Mouse (Mus musculus) hindbrain, embryonic 12.5 days (tissue): ENCODE results near the gene Vsig1. TPM values are rescaled to one million over a fixed set of nuclear protein-coding genes. Genes with fewer than 3 reads are reported as not detected.

ENCODE experiments used
- ATAC-seq: fragments of 200-750 bp; cut with Nextera tagmentation; 2 replicates; pipeline ENCODE4 v1.8.0; 2017; ENCODE audit warnings: moderate TSS enrichment; ENCODE audit not compliant: low FRiP score
- H3K27ac ChIP-seq: fragments of 300-500 bp; sonication (generic); 2 replicates; pipeline ENCODE4 v1.5.1; 2016; ENCODE audit warnings: mild to moderate bottlenecking
- H3K27me3 ChIP-seq: fragments of 300-500 bp; sonication (generic); 2 replicates; pipeline ENCODE4 v1.6.1; 2016; ENCODE audit warnings: mild to moderate bottlenecking
- H3K36me3 ChIP-seq: fragments of 300-500 bp; sonication (generic); 2 replicates; pipeline ENCODE4 v1.6.1; 2016; ENCODE audit warnings: mild to moderate bottlenecking
- H3K4me1 ChIP-seq: fragments of 300-500 bp; sonication (generic); 2 replicates; pipeline ENCODE4 v1.6.1; 2016
- H3K4me2 ChIP-seq: fragments of 300-500 bp; sonication (generic); replicated peaks from 2 replicates; pipeline ENCODE4 v1.6.1; 2016; ENCODE audit warnings: mild to moderate bottlenecking
- H3K4me3 ChIP-seq: fragments of 300-500 bp; sonication (generic); 2 replicates; pipeline ENCODE4 v1.5.1; 2016; ENCODE audit warnings: mild to moderate bottlenecking
- H3K9ac ChIP-seq: fragments of 300-500 bp; sonication (generic); 2 replicates; pipeline ENCODE4 v1.6.1; 2016; ENCODE audit warnings: mild to moderate bottlenecking, moderate library complexity
- H3K9me3 ChIP-seq: fragments of 300-500 bp; sonication (generic); replicated peaks from 2 replicates; pipeline ENCODE4 v1.6.1; 2016; ENCODE audit warnings: mild to moderate bottlenecking
- WGBS: fragments of 180-500 bp; shearing (Covaris S2); methylation state at CpG from one replicate; pipeline ENCODE4 v1.1.7; 2016; 5-methylcytosine and 5-hydroxymethylcytosine counted together
- polyA plus RNA-seq: library from polyadenylated mRNA; unstranded; fragments of >200 nt; fragmentation: Nextera tagmentation; extraction: Ambion mirVana; gene quantifications from 2 replicates; pipeline ENCODE4 v1.2.1, GENCODE M21; 2016

The Vsig1 gene
- polyA plus RNA-seq, 1 experiment from 2014 or later: not detected

DNA sequence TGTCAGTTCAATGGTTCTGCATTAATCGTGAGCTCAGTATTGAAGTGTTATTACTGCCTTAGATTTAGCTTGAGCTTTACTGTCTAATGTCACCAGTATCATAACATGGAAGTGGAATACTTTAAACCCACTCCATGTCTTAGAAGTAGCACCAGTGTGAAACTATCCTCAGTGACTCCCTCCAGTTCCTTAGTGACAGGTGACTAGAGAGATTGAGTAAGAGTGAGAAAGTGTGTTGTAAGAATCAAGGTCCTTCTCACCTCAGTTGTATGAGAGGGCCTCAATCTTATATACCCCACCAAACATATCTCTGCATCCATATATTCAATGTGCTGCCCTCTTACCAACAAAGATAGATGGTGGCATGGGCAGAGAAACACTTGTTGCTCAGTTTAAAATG is 71.5 kb downstream of the Vsig1 start:
- H3K4me1 ChIP-seq: no peaks in the 10 kb centered on the region
- no peaks in the 10 kb centered on the region for H3K36me3 ChIP-seq
- 85% methylated on average over 1 of the region's 1 CpGs for WGBS
- H3K27ac ChIP-seq: no peak overlapping the region
- no peaks in the 10 kb centered on the region for H3K9me3 ChIP-seq
- no peak for ATAC-seq
- H3K4me2 ChIP-seq: no peak overlapping the region
- no peak overlapping the region for H3K4me3 ChIP-seq
- peaks cover 49% of the 10 kb centered on the region for H3K27me3 ChIP-seq
- no peak overlapping the region for H3K9ac ChIP-seq

DNA sequence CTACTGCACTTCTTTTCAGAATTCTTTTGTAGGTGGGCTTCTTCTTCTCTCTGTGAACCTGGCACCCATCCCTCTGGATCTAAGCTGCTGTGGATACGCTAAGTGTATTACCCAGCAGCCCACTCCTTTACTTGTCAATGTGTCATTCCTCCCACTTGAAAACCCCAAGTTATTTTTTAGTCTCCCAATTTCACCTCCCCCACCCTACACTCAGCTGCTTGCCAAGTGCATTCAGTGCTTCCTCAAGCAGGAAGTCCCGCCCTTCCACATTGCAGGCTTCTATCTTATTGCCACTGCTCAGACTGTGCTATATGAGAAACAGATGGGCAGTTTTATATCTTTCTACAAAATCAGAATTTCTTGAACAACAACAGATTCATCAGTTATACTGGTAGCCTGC is 72.1 kb downstream of the Vsig1 start:
- Histone ChIP-seq H3K36me3 (no peaks in the 10 kb centered on the region), H3K4me1 (no peaks in the 10 kb centered on the region), H3K4me3 (no peak overlapping the region), H3K4me2 (no peak overlapping the region), H3K9me3 (no peaks in the 10 kb centered on the region), H3K9ac (no peak overlapping the region), H3K27me3 (peaks cover 52% of the 10 kb centered on the region), H3K27ac (no peak overlapping the region)
- ATAC-seq: no peak
- WGBS: 85% methylated on average over 2 of the region's 2 CpGs

- Histone ChIP-seq H3K27me3 (peaks cover 53% of the 10 kb centered on the region), H3K9me3 (no peaks in the 10 kb centered on the region), H3K27ac (no peak overlapping the region), H3K4me1 (no peaks in the 10 kb centered on the region), H3K9ac (no peak overlapping the region), H3K36me3 (no peaks in the 10 kb centered on the region), H3K4me3 (no peak overlapping the region), H3K4me2 (no peak overlapping the region)
- ATAC-seq: no peak
- WGBS: 70% methylated on average over 4 of the region's 4 CpGs
These were observed 72.8 kb downstream of the Vsig1 start for GRCm38 (mm10) chrX:140980163-140980562.

DNA sequence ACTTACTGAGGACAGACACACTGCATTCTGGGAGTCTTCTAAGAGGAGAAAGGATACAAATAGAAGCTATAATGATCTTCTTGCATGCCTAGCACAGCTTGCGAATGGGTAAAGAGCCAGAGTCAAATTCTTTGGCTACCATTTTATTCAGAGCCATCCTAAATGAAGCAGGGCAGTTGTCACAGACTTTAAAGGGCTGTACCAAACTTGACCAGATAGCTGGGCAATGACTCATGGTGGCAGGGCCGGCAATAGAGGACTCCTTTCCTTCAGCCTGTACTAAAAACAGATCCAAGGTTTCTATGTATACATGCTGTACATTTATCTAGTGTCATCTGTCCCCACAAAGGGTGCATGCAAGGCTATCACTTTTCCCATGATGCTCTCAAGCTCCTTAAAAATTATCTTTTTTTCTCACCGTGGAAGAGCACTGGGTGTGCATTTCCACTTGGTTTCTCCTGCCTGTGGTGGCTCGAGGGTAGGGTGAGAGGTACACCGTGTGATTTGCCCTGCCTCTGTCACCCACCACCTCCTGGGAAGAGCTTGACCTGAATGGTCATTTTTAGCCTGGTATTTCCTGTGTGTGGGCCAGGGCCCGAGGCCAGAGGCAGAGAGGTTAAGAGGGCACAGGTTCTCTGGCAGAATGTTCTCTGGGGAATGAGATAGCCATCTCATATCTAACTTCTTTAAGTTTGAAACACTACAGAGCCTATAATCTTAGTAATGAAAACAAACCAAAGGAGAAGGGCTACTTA is 76.0 kb downstream of the Vsig1 start:
- Histone ChIP-seq H3K36me3 (no peaks in the 10 kb centered on the region), H3K27me3 (peaks cover 56% of the 10 kb centered on the region), H3K27ac (no peak overlapping the region), H3K9ac (no peak overlapping the region), H3K4me3 (no peak overlapping the region), H3K4me1 (no peaks in the 10 kb centered on the region), H3K9me3 (no peaks in the 10 kb centered on the region), H3K4me2 (no peak overlapping the region)
- 62% methylated on average over 6 of the region's 6 CpGs for WGBS
- ATAC-seq: no peak

DNA sequence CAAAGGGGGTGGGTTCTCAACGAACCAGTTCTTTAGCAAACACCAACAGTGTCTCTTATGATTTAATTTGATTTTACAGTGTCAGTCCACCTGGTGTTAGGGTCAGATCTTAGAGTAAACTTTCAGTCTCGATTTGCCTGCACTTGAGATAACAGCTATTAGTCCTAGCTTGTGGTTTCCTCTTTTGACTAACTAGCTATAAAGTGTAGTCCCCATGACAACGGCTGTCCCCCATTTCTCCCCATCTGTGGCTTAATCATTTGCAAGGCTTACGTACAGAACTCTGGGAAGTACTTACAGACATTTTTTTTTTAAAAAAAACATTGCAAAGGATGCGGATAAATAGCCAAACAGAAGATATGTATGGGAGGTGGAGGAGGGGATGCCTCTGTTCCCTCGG is 77.4 kb downstream of the Vsig1 start:
- H3K4me3 ChIP-seq: no peak overlapping the region
- H3K4me2 ChIP-seq: no peak overlapping the region
- H3K9ac ChIP-seq: no peak overlapping the region
- ATAC-seq: no peak
- WGBS: 67% methylated on average over 6 of the region's 6 CpGs
- no peaks in the 10 kb centered on the region for H3K36me3 ChIP-seq
- no peak overlapping the region for H3K27ac ChIP-seq
- H3K4me1 ChIP-seq: no peaks in the 10 kb centered on the region
- H3K9me3 ChIP-seq: no peaks in the 10 kb centered on the region
- peaks cover 53% of the 10 kb centered on the region for H3K27me3 ChIP-seq

DNA sequence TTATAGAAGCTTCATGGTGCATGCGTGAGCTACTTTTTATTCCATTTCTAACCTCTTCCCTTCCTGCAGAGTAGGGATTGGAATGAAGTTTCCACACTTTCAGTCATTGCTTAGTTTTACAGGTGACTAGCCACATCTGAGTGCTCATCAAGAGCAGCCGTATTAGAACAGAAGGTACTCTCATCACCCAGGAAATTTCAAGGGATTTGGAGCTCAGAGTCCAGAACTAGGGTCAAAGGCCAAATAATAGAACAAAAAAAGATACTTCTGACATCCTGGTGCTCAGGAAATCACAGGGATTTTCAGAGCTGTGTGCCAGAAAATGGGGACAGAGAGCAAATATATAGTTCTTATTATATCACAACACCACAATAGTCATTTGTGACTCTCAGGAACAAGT is 77.8 kb downstream of the Vsig1 start:
- Histone ChIP-seq H3K9ac (no peak overlapping the region), H3K27me3 (peaks cover 50% of the 10 kb centered on the region)
- no peak for ATAC-seq

More for the DNA sequence above, 77.8 kb downstream of the Vsig1 start:
- Histone ChIP-seq H3K27ac (no peak overlapping the region), H3K4me2 (no peak overlapping the region), H3K36me3 (no peaks in the 10 kb centered on the region), H3K4me1 (no peaks in the 10 kb centered on the region), H3K9me3 (no peaks in the 10 kb centered on the region), H3K4me3 (no peak overlapping the region)
- 76% methylated on average over 2 of the region's 2 CpGs for WGBS

Other genes with a start within 250 kb of the Vsig1 start
- gene Mid2, start 243.0 kb upstream of the Vsig1 start, polyA plus RNA-seq: 4.4 and 6.0 TPM in 2 replicates
- not detected in 2 replicates for gene Tex13b, start 94.2 kb upstream of the Vsig1 start, polyA plus RNA-seq
- gene Psmd10, start 49.1 kb downstream of the Vsig1 start, polyA plus RNA-seq: 41.4 and 41.5 TPM in 2 replicates
- 12.7 and 14.5 TPM in 2 replicates for gene Atg4a, start 49.3 kb downstream of the Vsig1 start, polyA plus RNA-seq